Mouse (Mus musculus): ENCODE measurements around the gene 4933403O08Rik. TPM values are rescaled to one million over a fixed set of nuclear protein-coding genes. Genes with fewer than 3 reads are reported as not detected.

4933403O08Rik gene
- total and polyA plus RNA-seq, 3 experiments, result not detected

DNA sequence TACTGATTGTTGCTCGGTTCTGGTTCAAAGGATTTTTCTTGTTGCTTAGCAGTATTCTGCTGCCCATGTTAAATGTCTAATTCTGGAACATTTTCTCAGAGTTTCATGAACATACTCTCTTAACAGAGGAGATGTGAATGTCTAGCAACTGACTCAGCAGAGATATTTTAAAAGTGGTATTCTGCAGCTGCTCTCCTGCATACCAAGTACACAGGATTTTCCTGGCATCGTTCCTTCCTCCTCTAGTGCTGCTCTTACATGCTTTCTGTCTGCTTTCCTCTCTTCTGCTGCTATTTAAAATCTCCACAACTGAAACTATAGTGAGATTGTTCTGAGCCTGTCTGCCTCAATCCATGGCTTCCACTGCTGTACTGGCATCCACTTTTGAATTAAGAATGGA is 16.7 kb downstream of the 4933403O08Rik start:
- no peak overlapping the region for H3K4me2 ChIP-seq (ENCODE audit: insufficient read depth, low read depth, poor library complexity, severe bottlenecking)
- H3K79me2 ChIP-seq (replicated peaks; ENCODE audit: control insufficient read depth, extremely low read depth, insufficient read depth, poor library complexity, severe bottlenecking), result no peaks in the 10 kb centered on the region
- TF ChIP-seq ELF1 (IDR thresholded peaks at IDR 0.05; ENCODE audit: low read depth, low read length) (no peak), MAFK (IDR thresholded peaks at IDR 0.05; ENCODE audit: insufficient replicate concordance, low read length) (no peak), POLR2AphosphoS2 (IDR thresholded peaks at IDR 0.05; ENCODE audit: low read depth, low read length) (no peak), POLR2A (IDR thresholded peaks at IDR 0.05; ENCODE audit: low read depth, low read length) (no peak), ZKSCAN1 (IDR thresholded peaks at IDR 0.05; ENCODE audit: borderline replicate concordance, low read depth, low read length) (no peak), MAX (IDR thresholded peaks at IDR 0.05; ENCODE audit: low read length) (no peak), USF1 (IDR thresholded peaks at IDR 0.05; ENCODE audit: low read depth, low read length) (no peak), ZNF384 (IDR thresholded peaks at IDR 0.05; ENCODE audit: low read depth, low read length) (no peak), IRF4 (IDR thresholded peaks at IDR 0.05; ENCODE audit: low read depth, low read length) (no peak)
- H3K4me1 ChIP-seq (ENCODE audit: control insufficient read depth in 1 of 2, insufficient read depth in 2 of 2), result no peaks in the 10 kb centered on the region
- dilution Hi-C loops (cut with MboI; ENCODE audit: extremely low pct_ligation_motif_present, extremely low pct_unique_long_range_greater_than_20kb, low sequenced_read_pairs) (no loop called here), in situ Hi-C loops (cut with MboI; ENCODE audit: low pct_ligation_motif_present, low pct_unique_long_range_greater_than_20kb, low sequenced_read_pairs) (no loop called here)
- H3K9ac ChIP-seq (ENCODE audit: insufficient read depth, low read depth), result no peak overlapping the region
- no peak overlapping the region for H3K4me3 ChIP-seq (replicated peaks in 1 of 3; ENCODE audit: low read depth in 2 of 3, low read length in 2 of 3, poor library complexity in 1 of 3)
- H3K27me3 ChIP-seq (replicated peaks), result no peaks in the 10 kb centered on the region
- H3K27ac ChIP-seq (ENCODE audit: insufficient read depth, low read depth), result no peak overlapping the region
- H3K9me3 ChIP-seq (replicated peaks; ENCODE audit: low read length), result no peaks in the 10 kb centered on the region
- DNase-seq (ENCODE audit: extremely low read depth), result no peak
- no peaks in the 10 kb centered on the region for H3K36me3 ChIP-seq (replicated peaks in 1 of 2; ENCODE audit: control insufficient read depth in 1 of 2, insufficient read depth in 1 of 2, low read length in 1 of 2)

GRCm38 (mm10) chrX:112273550-112273949 is 34.7 kb downstream of the 4933403O08Rik start:
- no peak overlapping the region for H3K27ac ChIP-seq (ENCODE audit: insufficient read depth, low read depth)
- dilution Hi-C loops (cut with MboI; ENCODE audit: extremely low pct_ligation_motif_present, extremely low pct_unique_long_range_greater_than_20kb, low sequenced_read_pairs), result no loop called here
- in situ Hi-C loops (cut with MboI; ENCODE audit: low pct_ligation_motif_present, low pct_unique_long_range_greater_than_20kb, low sequenced_read_pairs), result no loop called here
- no peaks in the 10 kb centered on the region for H3K9me3 ChIP-seq (replicated peaks; ENCODE audit: low read length)
- H3K4me2 ChIP-seq (ENCODE audit: insufficient read depth, low read depth, poor library complexity, severe bottlenecking), result no peak overlapping the region
- H3K4me1 ChIP-seq (ENCODE audit: control insufficient read depth in 1 of 2, insufficient read depth in 2 of 2), result no peaks in the 10 kb centered on the region
- no peak for TF ChIP-seq E2F4 (IDR thresholded peaks at IDR 0.05; ENCODE audit: insufficient replicate concordance, low read depth, low read length)
- TF ChIP-seq GABPA (IDR thresholded peaks at IDR 0.05; ENCODE audit: insufficient replicate concordance, low read depth, low read length), result no peak
- no peak for TF ChIP-seq EP300 (IDR thresholded peaks at IDR 0.05; ENCODE audit: low read length)
- no peak for TF ChIP-seq NRF1 (IDR thresholded peaks at IDR 0.05; ENCODE audit: low read depth, low read length)
- no peak for TF ChIP-seq KAT2A (IDR thresholded peaks at IDR 0.05; ENCODE audit: insufficient replicate concordance, low read length)
- no peak for TF ChIP-seq USF2 (conservative IDR thresholded peaks at IDR 0.05; ENCODE audit: low read depth, low read length)
- no peak for TF ChIP-seq TBP (conservative IDR thresholded peaks at IDR 0.05; ENCODE audit: low read depth, low read length)
- TF ChIP-seq RCOR1 (conservative IDR thresholded peaks at IDR 0.05; ENCODE audit: low read depth, low read length), result no peak
- no peak for TF ChIP-seq BHLHE40 (IDR thresholded peaks at IDR 0.05; ENCODE audit: low read depth, low read length)
- TF ChIP-seq MAFK (IDR thresholded peaks at IDR 0.05; ENCODE audit: insufficient replicate concordance, low read length), result no peak
- no peak for TF ChIP-seq NELFE (IDR thresholded peaks at IDR 0.05; ENCODE audit: low read depth, low read length)
- no peak for TF ChIP-seq JUND (conservative IDR thresholded peaks at IDR 0.05; ENCODE audit: low read depth, low read length)
- no peak for TF ChIP-seq MAZ (IDR thresholded peaks at IDR 0.05; ENCODE audit: low read depth, low read length)
- no peak for TF ChIP-seq MEF2A (IDR thresholded peaks at IDR 0.05; ENCODE audit: borderline replicate concordance, low read depth, low read length)
- TF ChIP-seq USF1 (IDR thresholded peaks at IDR 0.05; ENCODE audit: low read depth, low read length), result no peak
- TF ChIP-seq HCFC1 (IDR thresholded peaks at IDR 0.05; ENCODE audit: low read depth, low read length), result no peak
- no peak for TF ChIP-seq RAD21 (IDR thresholded peaks at IDR 0.05; ENCODE audit: low read depth, low read length)
- no peak overlapping the region for H3K9ac ChIP-seq (ENCODE audit: insufficient read depth, low read depth)
- no peaks in the 10 kb centered on the region for H3K36me3 ChIP-seq (replicated peaks in 1 of 2; ENCODE audit: control insufficient read depth in 1 of 2, insufficient read depth in 1 of 2, low read length in 1 of 2)
- no peaks in the 10 kb centered on the region for H3K27me3 ChIP-seq (replicated peaks)
- no peak for DNase-seq (ENCODE audit: extremely low read depth)
- H3K4me3 ChIP-seq (replicated peaks in 1 of 3; ENCODE audit: low read depth in 2 of 3, low read length in 2 of 3, poor library complexity in 1 of 3), result no peak overlapping the region
- no peaks in the 10 kb centered on the region for H3K79me2 ChIP-seq (replicated peaks; ENCODE audit: control insufficient read depth, extremely low read depth, insufficient read depth, poor library complexity, severe bottlenecking)
